Comparison of ENCODE assay signal across 7 mouse cellular contexts in the genomic region with DNA sequence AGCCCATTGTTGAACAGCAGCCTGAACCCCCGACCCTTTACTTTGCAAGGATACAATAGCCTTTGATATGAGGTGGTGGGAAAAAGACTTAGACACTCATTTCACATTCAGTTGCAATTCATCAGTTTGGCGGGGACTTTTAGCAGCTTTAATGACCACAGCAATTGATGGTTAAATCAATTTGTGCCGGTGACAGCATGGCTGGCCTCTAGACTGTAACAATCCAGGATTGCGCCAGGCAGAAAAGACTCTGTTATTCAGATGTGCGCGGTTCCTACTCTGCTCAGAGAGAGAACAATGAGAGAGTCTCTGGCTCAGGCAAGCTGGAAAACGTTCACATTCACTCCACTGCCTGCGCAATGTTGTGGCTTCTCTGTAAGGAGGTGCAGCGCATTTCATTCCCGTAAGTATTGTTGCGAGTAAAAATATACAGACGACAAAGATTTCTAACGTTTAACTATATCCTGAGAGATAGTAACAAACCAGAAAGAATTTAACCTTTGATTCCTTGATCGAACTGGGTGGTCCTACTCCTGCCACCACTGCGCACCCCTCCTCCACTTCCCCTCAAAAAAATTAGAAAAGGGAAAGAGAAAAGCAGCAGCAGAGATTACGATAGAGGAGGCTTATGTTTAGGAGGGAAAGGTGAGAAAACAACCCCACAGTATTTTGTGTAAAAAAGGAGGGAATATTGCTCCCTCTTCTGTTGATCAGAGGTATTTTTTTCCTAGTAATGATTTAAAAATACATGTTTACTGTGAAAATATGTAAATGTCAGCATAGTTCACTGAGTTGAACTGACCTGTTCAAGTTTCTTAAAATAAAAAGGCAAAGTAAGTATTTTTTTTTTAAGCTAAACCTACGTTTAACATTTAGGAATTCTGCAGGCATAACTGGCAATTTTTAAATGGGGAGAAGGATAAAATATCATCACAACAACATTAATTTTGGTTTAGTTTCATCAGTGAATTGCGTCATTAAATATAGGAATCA.
DNase-seq lines count a peak whose midpoint lies in the region; ATAC-seq and TF ChIP-seq lines count a peak whose summit lies in the region.

No protein-coding gene starts in this region.

- TF ChIP-seq CTCF in liver, embryonic 14.5 days (IDR thresholded peaks at IDR 0.05; ENCODE audit: low read depth) = 0 out of 2 replicates have a peak, but pooled peaks have one; percentile 2

- H3K36me3 ChIP-seq in heart, embryonic 10.5 days = no peaks in the 10 kb centered on the region
- no peaks in the 10 kb centered on the region for H3K36me3 ChIP-seq in liver, embryonic 14.5 days (replicated peaks; ENCODE audit: control insufficient read depth, insufficient read depth, low read depth)
- H3K36me3 ChIP-seq in neural tube, embryonic 15.5 days = no peaks in the 10 kb centered on the region

- no peak overlapping the region for H3K9ac ChIP-seq in liver, embryonic 14.5 days (replicated peaks)
- H3K9ac ChIP-seq in neural tube, embryonic 15.5 days (replicated peaks) = peak overlapping the region; percentile 43

- 28% methylated on average over 18 of the region's 18 CpGs for WGBS in heart, embryonic 10.5 days
- 27% methylated on average over 18 of the region's 18 CpGs for WGBS in liver, embryonic 14.5 days (ENCODE audit: insufficient replicate concordance)
- 4% methylated on average over 18 of the region's 18 CpGs for WGBS in neural tube, embryonic 15.5 days

- peak overlapping the region; percentile 45 for H3K4me3 ChIP-seq in heart, embryonic 10.5 days
- H3K4me3 ChIP-seq in liver, embryonic 14.5 days (ENCODE audit: insufficient read depth in 1 of 2, low read depth in 2 of 2, low read length in 2 of 2) = no peak overlapping the region
- H3K4me3 ChIP-seq in neural tube, embryonic 15.5 days (replicated peaks) = peak overlapping the region; percentile 37

- no peaks in the 10 kb centered on the region for H3K9me3 ChIP-seq in heart, embryonic 10.5 days
- H3K9me3 ChIP-seq in liver, embryonic 14.5 days (ENCODE audit: control insufficient read depth, low read length) = no peaks in the 10 kb centered on the region
- no peaks in the 10 kb centered on the region for H3K9me3 ChIP-seq in neural tube, embryonic 15.5 days (replicated peaks)

- H3K27ac ChIP-seq in heart, embryonic 10.5 days = peak overlapping the region; percentile 80
- no peak overlapping the region for H3K27ac ChIP-seq in liver, embryonic 14.5 days
- peak overlapping the region; percentile 92 for H3K27ac ChIP-seq in neural tube, embryonic 15.5 days (replicated peaks)

- DNase-seq in brain, adult 2 months (ENCODE audit: low read depth, low spot score) = peak; percentile 74
- peak; percentile 52 for DNase-seq in embryo, embryonic 11.5 days (ENCODE audit: low read depth, low spot score)
- DNase-seq in heart, embryonic 10.5 days (ENCODE audit: low spot score) = no peak
- peak; percentile 18 for DNase-seq in kidney, postnatal 14 days
- DNase-seq in liver, embryonic 14.5 days (ENCODE audit: low read depth in 3 of 3, low spot score in 3 of 3) = no peak
- DNase-seq in spleen, adult 18-20 months = no peak

- H3K4me1 ChIP-seq in heart, embryonic 10.5 days = 0 out of 2 replicates have a peak, but pooled peaks cover 5% of the 10 kb centered on the region
- H3K4me1 ChIP-seq in liver, embryonic 14.5 days (replicated peaks; ENCODE audit: control insufficient read depth in 2 of 2, insufficient read depth in 2 of 2, low read length in 1 of 2) = no peaks in the 10 kb centered on the region
- peaks cover 10% of the 10 kb centered on the region for H3K4me1 ChIP-seq in neural tube, embryonic 15.5 days

- TF ChIP-seq EP300 in liver, embryonic 14.5 days (IDR thresholded peaks at IDR 0.05; ENCODE audit: low read depth) = no peak

- ATAC-seq in liver, embryonic 14.5 days (ENCODE audit: insufficient read depth) = no peak
- peak; percentile 95 for ATAC-seq in neural tube, embryonic 15.5 days (ENCODE audit: low FRiP score)

- no peaks in the 10 kb centered on the region for H3K27me3 ChIP-seq in heart, embryonic 10.5 days (ENCODE audit: insufficient read depth, poor library complexity, severe bottlenecking)
- H3K27me3 ChIP-seq in liver, embryonic 14.5 days (ENCODE audit: control insufficient read depth, insufficient read depth, low read length) = no peaks in the 10 kb centered on the region
- no peaks in the 10 kb centered on the region for H3K27me3 ChIP-seq in neural tube, embryonic 15.5 days (replicated peaks)

- peak overlapping the region; percentile 29; the same call in 1 of the 2 replicates for H3K4me2 ChIP-seq in liver, embryonic 14.5 days (ENCODE audit: low read depth)
- peak overlapping the region; percentile 56 for H3K4me2 ChIP-seq in neural tube, embryonic 15.5 days

Comparison
In these comparisons a context has a peak if more than half of its experiments do, and no peak if none do; other contexts are left out.
1. DNase-seq: peak in brain, adult 2 months (single experiment), embryo, embryonic 11.5 days (single experiment) and kidney, postnatal 14 days (single experiment); none in heart, embryonic 10.5 days (single experiment), liver, embryonic 14.5 days (0 of 3) and spleen, adult 18-20 months (0 of 2).
2. H3K4me3 ChIP-seq: peak in heart, embryonic 10.5 days (single experiment) and neural tube, embryonic 15.5 days (single experiment); none in liver, embryonic 14.5 days (0 of 2).